Mouse (Mus musculus): ENCODE results near the gene Ttll11. TPM values are rescaled to one million over a fixed set of nuclear protein-coding genes. Genes with fewer than 3 reads are reported as not detected.

Ttll11 gene
- polyA plus RNA-seq, 1 experiment, result 0.91 TPM

GRCm38 (mm10) chr2:36008071-36008470 is 28.4 kb upstream of the Ttll11 start:
- Histone ChIP-seq H3K27me3 (ENCODE audit: control insufficient read depth, insufficient read depth, low read length) (peaks cover 20% of the 10 kb centered on the region), H3K4me3 (ENCODE audit: low read depth, low read length) (no peak overlapping the region), H3K4me1 (ENCODE audit: control insufficient read depth, insufficient read depth, insufficient read length, low read length) (no peaks in the 10 kb centered on the region), H3K27ac (ENCODE audit: insufficient read depth, low read depth, low read length) (no peak overlapping the region), H3K36me3 (ENCODE audit: control insufficient read depth, insufficient read depth, low read length) (no peaks in the 10 kb centered on the region)
- peak; percentile 57; the same call in 1 of the 2 replicates for TF ChIP-seq CTCF (IDR thresholded peaks at IDR 0.05; ENCODE audit: extremely low read depth, insufficient read length, insufficient replicate concordance, low read depth, low read length)
- no peak for TF ChIP-seq POLR2A (IDR thresholded peaks at IDR 0.05; ENCODE audit: low read depth, low read length)
- 13% methylated on average over 1 of the region's 1 CpGs for WGBS

GRCm38 (mm10) chr2:36002188-36002587 is 22.5 kb upstream of the Ttll11 start:
- TF ChIP-seq CTCF (IDR thresholded peaks at IDR 0.05; ENCODE audit: extremely low read depth, insufficient read length, insufficient replicate concordance, low read depth, low read length), result no peak
- no peak for TF ChIP-seq POLR2A (IDR thresholded peaks at IDR 0.05; ENCODE audit: low read depth, low read length)
- no peaks in the 10 kb centered on the region for H3K36me3 ChIP-seq (ENCODE audit: control insufficient read depth, insufficient read depth, low read length)
- H3K27me3 ChIP-seq (ENCODE audit: control insufficient read depth, insufficient read depth, low read length), result no peaks in the 10 kb centered on the region; the same call in 1 of the 2 replicates
- no peak overlapping the region for H3K27ac ChIP-seq (ENCODE audit: insufficient read depth, low read depth, low read length)
- no peak overlapping the region for H3K4me3 ChIP-seq (ENCODE audit: low read depth, low read length)
- H3K4me1 ChIP-seq (ENCODE audit: control insufficient read depth, insufficient read depth, insufficient read length, low read length), result no peaks in the 10 kb centered on the region
- WGBS, result 39% methylated on average over 6 of the region's 6 CpGs

DNA sequence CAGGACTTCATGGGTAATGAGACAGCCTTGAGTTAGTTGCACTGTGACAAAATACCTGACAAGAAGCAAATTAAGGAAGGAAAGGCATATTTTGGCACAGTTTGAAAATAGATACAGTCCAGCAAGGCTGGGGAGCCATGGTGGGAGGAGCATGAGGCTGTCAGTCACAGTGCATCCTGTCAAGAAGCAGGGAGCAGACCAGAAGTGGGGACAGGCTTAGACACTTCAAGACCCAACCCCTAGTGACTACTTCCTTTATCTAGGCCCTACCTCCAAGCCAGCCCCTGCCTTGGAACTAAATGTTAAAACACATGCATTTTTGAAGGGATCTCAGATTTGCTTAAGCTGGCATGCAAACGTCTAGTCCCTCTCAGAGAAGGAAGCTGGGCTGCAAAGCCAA is 20.7 kb upstream of the Ttll11 start:
- no peak overlapping the region for H3K27ac ChIP-seq (ENCODE audit: insufficient read depth, low read depth, low read length)
- TF ChIP-seq POLR2A (IDR thresholded peaks at IDR 0.05; ENCODE audit: low read depth, low read length) (no peak), CTCF (IDR thresholded peaks at IDR 0.05; ENCODE audit: extremely low read depth, insufficient read length, insufficient replicate concordance, low read depth, low read length) (no peak)
- H3K4me3 ChIP-seq (ENCODE audit: low read depth, low read length), result no peak overlapping the region
- no peaks in the 10 kb centered on the region for H3K36me3 ChIP-seq (ENCODE audit: control insufficient read depth, insufficient read depth, low read length)
- no peaks in the 10 kb centered on the region for H3K4me1 ChIP-seq (ENCODE audit: control insufficient read depth, insufficient read depth, insufficient read length, low read length)
- H3K27me3 ChIP-seq (ENCODE audit: control insufficient read depth, insufficient read depth, low read length), result no peaks in the 10 kb centered on the region; the same call in 1 of the 2 replicates
- WGBS, result 35% methylated on average over 1 of the region's 1 CpGs

- H3K36me3 ChIP-seq (ENCODE audit: control insufficient read depth, insufficient read depth, low read length), result no peaks in the 10 kb centered on the region
- H3K27ac ChIP-seq (ENCODE audit: insufficient read depth, low read depth, low read length), result no peak overlapping the region
- no peak overlapping the region for H3K4me3 ChIP-seq (ENCODE audit: low read depth, low read length)
- H3K27me3 ChIP-seq (ENCODE audit: control insufficient read depth, insufficient read depth, low read length), result no peaks in the 10 kb centered on the region; the same call in 1 of the 2 replicates
- H3K4me1 ChIP-seq (ENCODE audit: control insufficient read depth, insufficient read depth, insufficient read length, low read length), result no peaks in the 10 kb centered on the region
- TF ChIP-seq CTCF (IDR thresholded peaks at IDR 0.05; ENCODE audit: extremely low read depth, insufficient read length, insufficient replicate concordance, low read depth, low read length) (no peak), POLR2A (IDR thresholded peaks at IDR 0.05; ENCODE audit: low read depth, low read length) (no peak)
Observed at GRCm38 (mm10) chr2:35999212-35999611, 19.5 kb upstream of the Ttll11 start.

- Histone ChIP-seq H3K27ac (ENCODE audit: insufficient read depth, low read depth, low read length) (no peak overlapping the region), H3K4me3 (ENCODE audit: low read depth, low read length) (no peak overlapping the region), H3K4me1 (ENCODE audit: control insufficient read depth, insufficient read depth, insufficient read length, low read length) (no peaks in the 10 kb centered on the region), H3K27me3 (ENCODE audit: control insufficient read depth, insufficient read depth, low read length) (no peaks in the 10 kb centered on the region; the same call in 1 of the 2 replicates), H3K36me3 (ENCODE audit: control insufficient read depth, insufficient read depth, low read length) (no peaks in the 10 kb centered on the region)
- WGBS, result 71% methylated on average over 5 of the region's 5 CpGs
- TF ChIP-seq CTCF (IDR thresholded peaks at IDR 0.05; ENCODE audit: extremely low read depth, insufficient read length, insufficient replicate concordance, low read depth, low read length) (no peak), POLR2A (IDR thresholded peaks at IDR 0.05; ENCODE audit: low read depth, low read length) (no peak)
Observed at GRCm38 (mm10) chr2:35998416-35998815, 18.7 kb upstream of the Ttll11 start.

DNA sequence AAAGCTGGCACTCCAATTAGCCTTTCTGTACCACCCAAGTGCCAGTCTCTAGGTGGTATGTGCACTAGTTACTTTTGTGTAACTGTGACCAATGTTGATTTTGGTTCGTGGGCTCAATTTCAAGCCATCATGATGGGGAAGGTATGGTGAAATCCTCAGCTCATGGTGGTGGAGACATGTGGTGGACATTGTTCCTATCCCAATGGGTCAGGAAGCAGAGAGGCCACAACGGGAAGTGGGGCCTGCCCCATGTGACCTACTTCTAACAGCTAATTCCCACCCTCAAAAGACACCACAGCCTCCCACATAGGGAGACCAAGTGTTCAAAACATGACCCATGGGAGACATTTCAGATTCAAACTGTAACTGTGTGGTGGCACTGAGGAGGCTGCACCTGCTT is 17.0 kb upstream of the Ttll11 start:
- no peaks in the 10 kb centered on the region; the same call in 1 of the 2 replicates for H3K27me3 ChIP-seq (ENCODE audit: control insufficient read depth, insufficient read depth, low read length)
- no peaks in the 10 kb centered on the region for H3K4me1 ChIP-seq (ENCODE audit: control insufficient read depth, insufficient read depth, insufficient read length, low read length)
- no peak overlapping the region for H3K4me3 ChIP-seq (ENCODE audit: low read depth, low read length)
- WGBS, result 68% methylated on average over 2 of the region's 2 CpGs
- H3K36me3 ChIP-seq (ENCODE audit: control insufficient read depth, insufficient read depth, low read length), result no peaks in the 10 kb centered on the region
- no peak for TF ChIP-seq POLR2A (IDR thresholded peaks at IDR 0.05; ENCODE audit: low read depth, low read length)
- no peak for TF ChIP-seq CTCF (IDR thresholded peaks at IDR 0.05; ENCODE audit: extremely low read depth, insufficient read length, insufficient replicate concordance, low read depth, low read length)
- no peak overlapping the region for H3K27ac ChIP-seq (ENCODE audit: insufficient read depth, low read depth, low read length)

DNA sequence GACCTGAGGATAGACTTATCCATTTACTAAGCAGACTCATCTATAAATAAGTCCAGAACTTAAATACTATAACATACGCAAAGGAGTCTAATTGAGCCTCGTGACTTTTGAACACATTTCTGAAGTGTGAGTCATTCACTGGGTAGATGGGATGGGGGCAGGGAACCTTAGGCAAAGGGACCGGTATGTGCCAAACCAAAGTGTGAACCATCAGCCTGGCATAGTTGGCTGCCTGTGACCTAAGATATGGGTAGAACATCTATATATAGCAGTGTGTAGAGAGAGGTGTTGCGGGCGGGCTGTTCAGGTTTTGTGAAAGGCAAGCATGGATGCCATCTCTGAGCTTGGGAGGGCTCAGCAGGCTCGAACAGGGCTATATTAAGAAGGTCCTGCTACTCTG is 14.6 kb upstream of the Ttll11 start:
- no peaks in the 10 kb centered on the region for H3K4me1 ChIP-seq (ENCODE audit: control insufficient read depth, insufficient read depth, insufficient read length, low read length)
- 55% methylated on average over 6 of the region's 6 CpGs for WGBS
- no peak overlapping the region for H3K27ac ChIP-seq (ENCODE audit: insufficient read depth, low read depth, low read length)
- no peaks in the 10 kb centered on the region for H3K36me3 ChIP-seq (ENCODE audit: control insufficient read depth, insufficient read depth, low read length)
- no peak overlapping the region for H3K4me3 ChIP-seq (ENCODE audit: low read depth, low read length)
- TF ChIP-seq CTCF (IDR thresholded peaks at IDR 0.05; ENCODE audit: extremely low read depth, insufficient read length, insufficient replicate concordance, low read depth, low read length) (no peak), POLR2A (IDR thresholded peaks at IDR 0.05; ENCODE audit: low read depth, low read length) (no peak)
- no peaks in the 10 kb centered on the region for H3K27me3 ChIP-seq (ENCODE audit: control insufficient read depth, insufficient read depth, low read length)
